ENCODE assay signal across 8 mouse cellular contexts in genomic region chr10:25296657-25297369, GRCm38 (mm10). TPM values are rescaled to one million over a fixed set of nuclear protein-coding genes. Genes with fewer than 3 reads are reported as not detected.
DNase-seq lines count a peak whose midpoint lies in the region; ATAC-seq lines count a peak whose summit lies in the region.

No protein-coding gene starts in this region.

- intact Hi-C loops in left cerebral cortex, postnatal 10 days (cut with DNase I) = loop anchor here (5.0 kb wide), 1 partner anchor 65 kb away; no protein-coding TSS in a partner anchor

- ATAC-seq in megakaryocyte progenitor cell, adult 5-6 weeks (replicated peaks; ENCODE audit: poor library complexity) = peak; percentile 60

- peak; percentile 93 to 97 for DNase-seq in adrenal gland, adult (ENCODE audit: inconsistent age in 2 of 2, low spot score in 1 of 2)
- peak; percentile 87 for DNase-seq in embryo, embryonic 10.5 days (ENCODE audit: low spot score)
- DNase-seq in gastrocnemius, postnatal 10 days = peak; percentile 93
- DNase-seq in induced T-regulatory cell, adult 2 months (ENCODE audit: low read depth) = peak; percentile 69
- DNase-seq in left cerebral cortex, postnatal 10 days (ENCODE audit: extremely low spot score in 1 of 2, low spot score in 2 of 2) = peak; percentile 64 to 95
- DNase-seq in right cerebral cortex, postnatal 10 days (ENCODE audit: low spot score in 2 of 2) = peak; percentile 86
- DNase-seq in urinary bladder, postnatal 14 days (ENCODE audit: low spot score) = peak; percentile 90

RNA-seq across cellular contexts. Expression of gene Akap7, which starts 10.9 kb away (rescaled TPM):
- total RNA-seq in gastrocnemius, postnatal 10 days (2021) = 10 to 100 TPM; 47.9 to 58.8 TPM
- 100 to 1,000 TPM; 128 to 158 TPM for total RNA-seq in left cerebral cortex, postnatal 10 days (2021)
- total RNA-seq in megakaryocyte progenitor cell, adult 5-6 weeks (2015) = 17.2 and 19.3 TPM in 2 replicates
- total RNA-seq in megakaryocyte progenitor cell, adult 5-6 weeks (2017) = 18.8 and 24.4 TPM in 2 replicates

Comparison
In these comparisons a context has a peak if more than half of its experiments do, and no peak if none do; other contexts are left out.
1. Peak in every context shown above with its lines: DNase-seq and ATAC-seq.